8 mouse cellular contexts compared by ENCODE assay signal in the genomic region with DNA sequence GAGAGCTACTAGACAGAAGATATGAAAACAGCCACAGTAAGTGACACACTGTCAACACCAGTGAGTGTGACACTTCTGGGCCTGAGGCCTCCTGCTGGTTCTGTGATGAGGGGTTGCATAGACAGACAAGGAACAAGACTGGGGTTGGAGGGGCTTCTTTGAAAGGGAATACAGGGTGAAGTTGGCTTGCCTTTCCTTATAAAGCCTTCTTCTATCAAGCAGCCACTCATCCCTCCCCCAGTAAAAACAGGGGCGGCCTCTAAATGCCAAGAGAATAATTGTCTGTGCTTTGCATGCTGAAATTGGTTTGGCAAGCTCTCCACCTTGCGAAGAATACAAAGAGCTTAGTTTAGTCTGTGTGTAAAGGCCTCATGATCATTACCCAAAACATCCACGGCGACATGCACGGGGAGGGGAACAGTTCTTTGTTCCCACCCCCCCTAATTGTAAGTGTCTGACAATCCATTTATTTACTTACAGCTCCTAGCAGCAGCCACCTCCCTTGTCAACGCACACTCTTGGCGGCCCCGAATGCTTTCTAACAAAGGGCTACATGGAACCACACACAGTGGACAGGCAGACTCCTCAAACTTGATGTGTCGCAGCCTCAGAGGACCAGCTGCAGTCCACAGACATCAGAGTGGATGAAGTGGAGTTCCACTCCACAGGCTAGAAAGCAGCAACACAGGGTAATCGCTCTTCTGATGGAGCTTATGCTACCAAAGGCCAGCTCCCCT.
DNase-seq lines count a peak whose midpoint lies in the region; ATAC-seq and TF ChIP-seq lines count a peak whose summit lies in the region.

No protein-coding gene starts in this region.

- no peaks in the 10 kb centered on the region for H3K4me1 ChIP-seq in embryonic facial prominence, embryonic 11.5 days (ENCODE audit: control insufficient read depth, insufficient read depth, low read length)
- H3K4me1 ChIP-seq in embryonic facial prominence, embryonic 10.5 days, result peaks cover 10% of the 10 kb centered on the region
- no peaks in the 10 kb centered on the region for H3K4me1 ChIP-seq in stomach, postnatal 0 days (replicated peaks; ENCODE audit: control insufficient read depth, insufficient read depth)

- H3K27me3 ChIP-seq in embryonic facial prominence, embryonic 11.5 days (ENCODE audit: control insufficient read depth, insufficient read depth, low read length), result no peaks in the 10 kb centered on the region
- H3K27me3 ChIP-seq in embryonic facial prominence, embryonic 10.5 days (replicated peaks; ENCODE audit: low read depth, poor library complexity, severe bottlenecking), result no peaks in the 10 kb centered on the region
- H3K27me3 ChIP-seq in stomach, postnatal 0 days (ENCODE audit: control insufficient read depth, insufficient read depth, low read length), result no peaks in the 10 kb centered on the region

- no peak overlapping the region for H3K4me3 ChIP-seq in embryonic facial prominence, embryonic 11.5 days (ENCODE audit: low read depth, low read length)
- no peak overlapping the region for H3K4me3 ChIP-seq in embryonic facial prominence, embryonic 10.5 days
- H3K4me3 ChIP-seq in stomach, postnatal 0 days (ENCODE audit: low read depth, low read length), result no peak overlapping the region

- no peak for DNase-seq in embryonic facial prominence, embryonic 11.5 days (ENCODE audit: low spot score)
- DNase-seq in embryonic facial prominence, embryonic 10.5 days (ENCODE audit: low spot score), result no peak
- peak; percentile 44 to 61 for DNase-seq in right cerebral cortex, postnatal 10 days (ENCODE audit: low spot score in 2 of 2)
- DNase-seq in right cerebral cortex, adult 18-20 months, result no peak
- DNase-seq in lung, postnatal 10 days, result peak; percentile 73
- no peak for DNase-seq in stomach, postnatal 0 days (ENCODE audit: low spot score)
- no peak for DNase-seq in spleen, postnatal 36 days (ENCODE audit: low spot score in 2 of 2)
- DNase-seq in thymus, adult 18-20 months, result no peak

- no peak overlapping the region for H3K9ac ChIP-seq in embryonic facial prominence, embryonic 11.5 days (replicated peaks; ENCODE audit: low read length)
- H3K9ac ChIP-seq in stomach, postnatal 0 days (ENCODE audit: low read length), result no peak overlapping the region

- no peak for TF ChIP-seq EP300 in stomach, postnatal 0 days (optimal IDR thresholded peaks at IDR 0.05)

- ATAC-seq in embryonic facial prominence, embryonic 11.5 days (replicated peaks; ENCODE audit: insufficient number of reproducible peaks, low FRiP score, low TSS enrichment, low read depth), result 0 out of 2 replicates have a peak, but pooled peaks have one; percentile 29
- ATAC-seq in stomach, postnatal 0 days (ENCODE audit: low FRiP score, low TSS enrichment), result no peak

- H3K27ac ChIP-seq in embryonic facial prominence, embryonic 11.5 days (replicated peaks; ENCODE audit: low read depth, low read length), result no peak overlapping the region
- no peak overlapping the region; the same call in 1 of the 2 replicates for H3K27ac ChIP-seq in embryonic facial prominence, embryonic 10.5 days (replicated peaks)
- H3K27ac ChIP-seq in stomach, postnatal 0 days (replicated peaks), result peak overlapping the region; percentile 65

- WGBS in embryonic facial prominence, embryonic 11.5 days, result 63% methylated on average over 10 of the region's 10 CpGs
- WGBS in embryonic facial prominence, embryonic 10.5 days, result 62% methylated on average over 10 of the region's 10 CpGs
- WGBS in stomach, postnatal 0 days, result 50% methylated on average over 10 of the region's 10 CpGs

- no peaks in the 10 kb centered on the region for H3K9me3 ChIP-seq in embryonic facial prominence, embryonic 11.5 days (replicated peaks; ENCODE audit: control insufficient read depth, low read length)
- H3K9me3 ChIP-seq in embryonic facial prominence, embryonic 10.5 days, result no peaks in the 10 kb centered on the region
- no peaks in the 10 kb centered on the region for H3K9me3 ChIP-seq in stomach, postnatal 0 days (ENCODE audit: control insufficient read depth, low read length)

- H3K36me3 ChIP-seq in embryonic facial prominence, embryonic 11.5 days (replicated peaks; ENCODE audit: control insufficient read depth, insufficient read depth, low read depth, low read length), result no peaks in the 10 kb centered on the region
- H3K36me3 ChIP-seq in embryonic facial prominence, embryonic 10.5 days (replicated peaks), result no peaks in the 10 kb centered on the region
- H3K36me3 ChIP-seq in stomach, postnatal 0 days (ENCODE audit: control insufficient read depth, insufficient read depth, low read length), result no peaks in the 10 kb centered on the region

- no peak for TF ChIP-seq CTCF in stomach, postnatal 0 days (IDR thresholded peaks at IDR 0.05; ENCODE audit: low read depth)

- no peak overlapping the region for H3K4me2 ChIP-seq in embryonic facial prominence, embryonic 11.5 days (ENCODE audit: low read depth, low read length)
- no peak overlapping the region for H3K4me2 ChIP-seq in stomach, postnatal 0 days (replicated peaks; ENCODE audit: low read depth)

Comparison
In these comparisons a context has a peak if more than half of its experiments do, and no peak if none do; other contexts are left out.
1. DNase-seq: peak in right cerebral cortex, postnatal 10 days (2 of 2) and lung, postnatal 10 days (single experiment); none in embryonic facial prominence, embryonic 11.5 days (single experiment), embryonic facial prominence, embryonic 10.5 days (single experiment), right cerebral cortex, adult 18-20 months (single experiment), stomach, postnatal 0 days (single experiment), spleen, postnatal 36 days (0 of 2) and thymus, adult 18-20 months (0 of 2).